Mouse (Mus musculus): Measurements from ENCODE around the gene Tmem47.

DNA sequence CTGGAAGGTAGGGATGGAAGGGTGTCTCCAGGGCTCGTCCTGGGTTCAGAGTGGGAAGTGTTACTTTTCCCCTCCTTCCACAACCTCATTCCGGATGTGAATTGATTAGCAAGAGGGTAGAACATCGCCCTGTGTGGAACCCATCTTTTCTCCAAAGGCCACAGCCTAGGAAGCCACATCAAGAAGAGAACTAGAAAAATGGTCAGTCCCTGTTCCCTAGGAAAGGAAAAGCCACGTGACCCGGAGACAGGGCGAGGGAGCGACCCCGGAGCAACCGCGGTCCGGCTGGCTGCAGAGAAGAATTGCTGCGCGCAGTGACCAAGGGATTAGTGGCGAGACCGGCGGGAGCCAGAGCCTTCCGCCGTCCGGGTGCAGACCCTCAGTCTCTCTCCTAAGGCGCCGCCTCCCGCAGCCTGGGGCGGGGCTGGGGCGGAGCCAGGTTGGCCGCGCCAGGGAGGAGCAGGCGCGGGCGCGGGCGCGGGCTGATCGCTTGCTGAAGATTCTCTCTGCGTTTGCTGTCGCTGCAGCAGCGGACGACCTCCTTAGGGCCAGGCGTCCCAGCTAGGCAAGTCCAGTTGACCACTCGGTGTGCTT is at the start of gene Tmem47:
- TF ChIP-seq CTCF (IDR thresholded peaks at IDR 0.05; ENCODE audit: insufficient read depth, low read length), result no peak
- peak; percentile 45; the same call in 1 of the 2 replicates for TF ChIP-seq POLR2A (IDR thresholded peaks at IDR 0.05; ENCODE audit: borderline replicate concordance, extremely low read depth, low read depth, low read length)
